Mouse (Mus musculus): Measurements from ENCODE around the gene Max.

The Max gene

GRCm38 (mm10) chr12:76954698-76955423 lies 7.1 kb downstream of the Max start:
- DNase-seq (ENCODE audit: low read depth) = no peak

- DNase-seq (ENCODE audit: low read depth) = no peak
These were observed 8.1 kb downstream of the Max start for GRCm38 (mm10) chr12:76953750-76954363.

- peak; percentile 90 for DNase-seq (ENCODE audit: low read depth)
These were observed 11.7 kb downstream of the Max start for GRCm38 (mm10) chr12:76950330-76950729.

GRCm38 (mm10) chr12:76948781-76949180 lies 13.2 kb downstream of the Max start:
- DNase-seq (ENCODE audit: low read depth) = peak; percentile 73

GRCm38 (mm10) chr12:76948185-76948584 lies 13.8 kb downstream of the Max start:
- no peak for DNase-seq (ENCODE audit: low read depth)

GRCm38 (mm10) chr12:76947487-76947886 lies 14.5 kb downstream of the Max start:
- no peak for DNase-seq (ENCODE audit: low read depth)

GRCm38 (mm10) chr12:76943466-76943865 lies 18.5 kb downstream of the Max start:
- no peak for DNase-seq (ENCODE audit: low read depth)

- DNase-seq (ENCODE audit: low read depth) = no peak
These were observed 19.0 kb downstream of the Max start for GRCm38 (mm10) chr12:76943046-76943445.

- DNase-seq (ENCODE audit: low read depth) = no peak
These were observed 19.5 kb downstream of the Max start for GRCm38 (mm10) chr12:76942476-76942875.

- DNase-seq (ENCODE audit: low read depth) = no peak
These were observed 20.5 kb downstream of the Max start for GRCm38 (mm10) chr12:76941524-76941923.

- DNase-seq (ENCODE audit: low read depth) = no peak
These were observed 24.0 kb downstream of the Max start for GRCm38 (mm10) chr12:76938013-76938412.

- no peak for DNase-seq (ENCODE audit: low read depth)
These were observed 25.8 kb downstream of the Max start for GRCm38 (mm10) chr12:76936211-76936610.

- DNase-seq (ENCODE audit: low read depth) = no peak
These were observed 27.6 kb downstream of the Max start for GRCm38 (mm10) chr12:76934438-76934837.

GRCm38 (mm10) chr12:76932688-76933060 lies 29.3 kb downstream of the Max start:
- DNase-seq (ENCODE audit: low read depth) = no peak

GRCm38 (mm10) chr12:76931739-76932687 lies 30.0 kb downstream of the Max start:
- DNase-seq (ENCODE audit: low read depth) = peak; percentile 33

- no peak for DNase-seq (ENCODE audit: low read depth)
These were observed 31.8 kb downstream of the Max start for GRCm38 (mm10) chr12:76930177-76930576.

- DNase-seq (ENCODE audit: low read depth) = no peak
These were observed 34.5 kb downstream of the Max start for GRCm38 (mm10) chr12:76927539-76927938.

- no peak for DNase-seq (ENCODE audit: low read depth)
These were observed 35.0 kb downstream of the Max start for GRCm38 (mm10) chr12:76927012-76927411.

- DNase-seq (ENCODE audit: low read depth) = no peak
These were observed 35.6 kb downstream of the Max start for GRCm38 (mm10) chr12:76926338-76926945.

- DNase-seq (ENCODE audit: low read depth) = peak; percentile 66
These were observed 36.9 kb downstream of the Max start for GRCm38 (mm10) chr12:76924904-76925604.

- DNase-seq (ENCODE audit: low read depth) = no peak
These were observed 38.9 kb downstream of the Max start for GRCm38 (mm10) chr12:76923118-76923517.

GRCm38 (mm10) chr12:76920990-76921389 lies 41.0 kb downstream of the Max start:
- no peak for DNase-seq (ENCODE audit: low read depth)

Data from 416B (cell line).